Mouse (Mus musculus) thymus, adult 2 months (tissue): ENCODE measurements at regions not wholly inside any gene's neighbourhood (a gene's known extent, or its start where the extent isn't known, plus 50 kb on each side); places are given as distances from the start of the nearest gene placed in this dataset.

Experiments
- CTCF ChIP-seq: fragments of 200-500 bp; IDR thresholded peaks from 2 replicates; pipeline ENCODE4 v1.5.1; 2012; ENCODE audit warnings: mild to moderate bottlenecking, control low read depth, low read length, moderate library complexity, borderline replicate concordance; ENCODE audit not compliant: control insufficient read depth, poor library complexity, insufficient read depth; ENCODE audit errors: extremely low read depth
- POLR2A ChIP-seq: fragments of 200-500 bp; IDR thresholded peaks from 2 replicates; pipeline ENCODE4 v1.6.1; 2012; ENCODE audit warnings: mild to moderate bottlenecking, low read length, control low read depth, moderate library complexity; ENCODE audit not compliant: control insufficient read depth, poor library complexity, insufficient read depth; ENCODE audit errors: extremely low read depth

DNA sequence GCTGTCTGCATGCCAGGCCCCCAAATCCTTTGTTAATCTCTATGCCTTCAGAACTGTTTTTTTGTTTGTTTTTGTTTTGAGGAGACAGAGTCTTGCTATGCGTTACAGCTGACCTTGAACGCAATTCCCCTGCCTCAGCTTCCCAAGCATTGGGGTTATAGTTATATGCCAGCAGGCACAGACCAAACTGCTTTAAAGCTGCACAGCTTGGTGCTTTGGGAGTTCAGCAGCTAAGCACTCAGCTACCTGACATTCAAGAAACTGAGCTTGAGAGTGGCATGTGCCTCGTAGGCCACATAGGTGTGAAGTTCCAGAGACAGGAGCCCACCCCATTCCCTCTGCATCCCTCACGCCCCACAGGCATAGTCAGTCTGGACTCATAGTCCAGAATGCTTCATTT lies 229.5 kb upstream of the 4930535I16Rik start:
- TF ChIP-seq POLR2A (no peak), CTCF (no peak)
